Mouse (Mus musculus) intestine, embryonic 14.5 days (tissue): ENCODE measurements around the gene Aurkaip1. TPM values are rescaled to one million over a fixed set of nuclear protein-coding genes. Genes with fewer than 3 reads are reported as not detected.

Experiments used
- ATAC-seq: fragments of 200-750 bp; cut with Nextera tagmentation; replicated peaks from 2 replicates; pipeline ENCODE4 v1.8.0; 2017; ENCODE audit warnings: low read depth, moderate number of reproducible peaks, moderate TSS enrichment, moderate library complexity; ENCODE audit not compliant: low FRiP score, low TSS enrichment
- DNase-seq: peaks from one replicate; pipeline ENCODE4 v3.0.0-alpha.2; 2018; ENCODE audit warnings: low spot score
- H3K27ac ChIP-seq: fragments of 300-500 bp; sonication (generic); 2 replicates; pipeline ENCODE4 v1.5.1; 2014; ENCODE audit warnings: low read depth, mild to moderate bottlenecking, control low read depth
- H3K27me3 ChIP-seq: fragments of 300-500 bp; sonication (generic); replicated peaks from 2 replicates; pipeline ENCODE4 v1.6.1; 2014; ENCODE audit warnings: low read length, control low read depth; ENCODE audit not compliant: control insufficient read depth, insufficient read depth
- H3K36me3 ChIP-seq: fragments of 300-500 bp; sonication (generic); 2 replicates; pipeline ENCODE4 v1.6.1; 2014; ENCODE audit warnings: low read length, control low read depth; ENCODE audit not compliant: control insufficient read depth, insufficient read depth
- H3K4me1 ChIP-seq: fragments of 300-500 bp; sonication (generic); replicated peaks from 2 replicates; pipeline ENCODE4 v1.6.1; 2014; ENCODE audit warnings: low read length, control low read depth, mixed read lengths; ENCODE audit not compliant: control insufficient read depth, insufficient read depth
- H3K4me2 ChIP-seq: fragments of 300-500 bp; sonication (generic); 2 replicates; pipeline ENCODE4 v1.6.1; 2014; ENCODE audit warnings: low read length
- H3K4me3 ChIP-seq: fragments of 300-500 bp; sonication (generic); 2 replicates; pipeline ENCODE4 v1.5.1; 2014; ENCODE audit warnings: low read depth, low read length, control low read depth, mixed read lengths
- H3K9ac ChIP-seq: fragments of 300-500 bp; sonication (generic); 2 replicates; pipeline ENCODE4 v1.6.1; 2014; ENCODE audit warnings: mild to moderate bottlenecking, low read length
- H3K9me3 ChIP-seq: fragments of 300-500 bp; sonication (generic); 2 replicates; pipeline ENCODE4 v1.6.1; 2016; ENCODE audit warnings: low read length, control low read depth; ENCODE audit not compliant: control insufficient read depth
- WGBS: fragments of 180-500 bp; shearing (Covaris S2); extraction: QIAGEN DNeasy Blood & Tissue Kit; methylation state at CpG from one replicate; pipeline ENCODE4 v1.1.7; 2014; 5-methylcytosine and 5-hydroxymethylcytosine counted together
- microRNA-seq: library from miRNA; unstranded; fragments of <30 nt; microRNA quantifications from one replicate; pipeline ENCODE4, GENCODE M21; 2016
- polyA plus RNA-seq: library from polyadenylated mRNA; unstranded; fragments of >200 nt; fragmentation: Nextera tagmentation; extraction: Ambion mirVana; gene quantifications from 2 replicates; pipeline ENCODE4 v1.2.1, GENCODE M21; 2014

Gene Aurkaip1
- polyA plus RNA-seq, 1 experiment from 2014 or later, result 151 TPM

- H3K4me2 ChIP-seq, result peak within 1 kb of the TSS; percentile 88
- no peaks in the 10 kb centered on the region for H3K27me3 ChIP-seq
- H3K4me1 ChIP-seq, result peaks cover 17% of the 10 kb centered on the region
- H3K36me3 ChIP-seq, result peaks cover 47% of the 10 kb centered on the region
- H3K4me3 ChIP-seq, result peak within 1 kb of the TSS; percentile 73
- peak; percentile 94 for ATAC-seq
- peak within 1 kb of the TSS; percentile 54 for H3K27ac ChIP-seq
- no peaks in the 10 kb centered on the region for H3K9me3 ChIP-seq
- WGBS, result under 1% methylated on average over 63 of the region's 63 CpGs
- peak; percentile 94 for DNase-seq
- peak within 1 kb of the TSS; percentile 71 for H3K9ac ChIP-seq
Measured at GRCm38 (mm10) chr4:155869317-155870033, 38.4 kb downstream of the Aurkaip1 start, which contains the start of the genes Cptp and Ints11. Cptp (minus strand) TSS chr4:155869440. Ints11 (plus strand) TSS chr4:155869546.

- H3K9me3 ChIP-seq, result no peaks in the 10 kb centered on the region
Measured at GRCm38 (mm10) chr4:155871404-155871803, 40.3 kb downstream of the Aurkaip1 start.

More at GRCm38 (mm10) chr4:155871404-155871803, 40.3 kb downstream of the Aurkaip1 start:
- Histone ChIP-seq H3K27me3 (no peaks in the 10 kb centered on the region), H3K9ac (no peak overlapping the region), H3K4me3 (no peak overlapping the region), H3K4me1 (peaks cover 17% of the 10 kb centered on the region), H3K36me3 (peaks cover 50% of the 10 kb centered on the region), H3K27ac (no peak overlapping the region), H3K4me2 (no peak overlapping the region)
- WGBS, result 83% methylated on average over 7 of the region's 7 CpGs
- DNase-seq, result no peak
- no peak for ATAC-seq

Small RNA genes lying within 50 kb of the gene (microRNA-seq; reads per million reads assigned to microRNA genes)
- not detected for gene Gm27743

Other genes with a start within 250 kb of the Aurkaip1 start
- 8.5 and 9.5 TPM in 2 replicates for gene Slc35e2, start 229.9 kb upstream of the Aurkaip1 start, polyA plus RNA-seq
- gene Cdk11b, start 206.4 kb upstream of the Aurkaip1 start, polyA plus RNA-seq, result 48.7 and 52.6 TPM in 2 replicates
- gene Gm10563, start 185.9 kb upstream of the Aurkaip1 start, polyA plus RNA-seq, result not detected in 2 replicates
- 30.3 and 31.1 TPM in 2 replicates for gene Mmp23, start 177.9 kb upstream of the Aurkaip1 start, polyA plus RNA-seq
- 17.4 and 19.7 TPM in 2 replicates for gene Mib2, start 162.1 kb upstream of the Aurkaip1 start, polyA plus RNA-seq
- 2.0 and 3.1 TPM in 2 replicates for gene Fndc10, start 136.9 kb upstream of the Aurkaip1 start, polyA plus RNA-seq
- gene Ssu72, start 126.5 kb upstream of the Aurkaip1 start, polyA plus RNA-seq, result 149 and 151 TPM in 2 replicates
- 0.55 and 0.60 TPM in 2 replicates for gene Tmem240, start 96.5 kb upstream of the Aurkaip1 start, polyA plus RNA-seq
- gene Atad3a, start 70.2 kb upstream of the Aurkaip1 start, polyA plus RNA-seq, result 134 and 136 TPM in 2 replicates
- gene Vwa1, start 56.6 kb upstream of the Aurkaip1 start, polyA plus RNA-seq, result 16.4 and 16.6 TPM in 2 replicates
- gene Tmem88b, start 45.4 kb upstream of the Aurkaip1 start, polyA plus RNA-seq, result 0.55 and 0.69 TPM in 2 replicates
- not detected in 2 replicates for gene Ankrd65, start 40.8 kb upstream of the Aurkaip1 start, polyA plus RNA-seq
- gene Mrpl20, start 28.4 kb upstream of the Aurkaip1 start, polyA plus RNA-seq, result 237 and 246 TPM in 2 replicates
- gene Ccnl2, start 18.8 kb upstream of the Aurkaip1 start, polyA plus RNA-seq, result 161 and 192 TPM in 2 replicates
- 60.0 and 73.3 TPM in 2 replicates for gene Mxra8, start 8.4 kb downstream of the Aurkaip1 start, polyA plus RNA-seq
- gene Dvl1, start 16.1 kb downstream of the Aurkaip1 start, polyA plus RNA-seq, result 7.3 and 7.8 TPM in 2 replicates
- gene Tas1r3, start 32.1 kb downstream of the Aurkaip1 start, polyA plus RNA-seq, result 0.38 and 0.43 TPM in 2 replicates
- gene Cptp, start 38.2 kb downstream of the Aurkaip1 start, polyA plus RNA-seq, result 20.5 and 21.4 TPM in 2 replicates
- 69.3 and 76.4 TPM in 2 replicates for gene Ints11, start 38.3 kb downstream of the Aurkaip1 start, polyA plus RNA-seq
- gene Pusl1, start 60.5 kb downstream of the Aurkaip1 start, polyA plus RNA-seq, result 55.6 and 55.9 TPM in 2 replicates
- 16.2 and 16.6 TPM in 2 replicates for gene Acap3, start 60.5 kb downstream of the Aurkaip1 start, polyA plus RNA-seq
- 114 and 124 TPM in 2 replicates for gene Ube2j2, start 112.6 kb downstream of the Aurkaip1 start, polyA plus RNA-seq
- 55.5 and 56.1 TPM in 2 replicates for gene C1qtnf12, start 131.0 kb downstream of the Aurkaip1 start, polyA plus RNA-seq
- gene B3galt6, start 161.4 kb downstream of the Aurkaip1 start, polyA plus RNA-seq, result 16.6 and 17.9 TPM in 2 replicates
- gene Sdf4, start 161.6 kb downstream of the Aurkaip1 start, polyA plus RNA-seq, result 157 and 165 TPM in 2 replicates
- 0.50 and 0.56 TPM in 2 replicates for gene Tnfrsf4, start 182.6 kb downstream of the Aurkaip1 start, polyA plus RNA-seq
- 1.6 and 2.0 TPM in 2 replicates for gene Tnfrsf18, start 194.9 kb downstream of the Aurkaip1 start, polyA plus RNA-seq
- 2.7 and 3.5 TPM in 2 replicates for gene Ttll10, start 228.1 kb downstream of the Aurkaip1 start, polyA plus RNA-seq